Mouse (Mus musculus) intestine, embryonic 15.5 days (tissue): ENCODE results near the gene Gm13285. TPM values are rescaled to one million over a fixed set of nuclear protein-coding genes. Genes with fewer than 3 reads are reported as not detected.
"Not testable (repeated sequence)": the region's sequence is repeated elsewhere in the genome, so short reads cannot be mapped to it uniquely, and the experiment has no call there.

Experiments
- ATAC-seq: fragments of 200-750 bp; cut with Nextera tagmentation; 2 replicates; pipeline ENCODE4 v1.8.0; 2017; ENCODE audit warnings: moderate TSS enrichment, moderate library complexity
- H3K27ac ChIP-seq: fragments of 300-500 bp; sonication (generic); 2 replicates; pipeline ENCODE4 v1.5.1; 2015; ENCODE audit warnings: mild to moderate bottlenecking, inconsistent platforms
- H3K27me3 ChIP-seq: fragments of 300-500 bp; sonication (generic); replicated peaks from 2 replicates; pipeline ENCODE4 v1.6.1; 2015; ENCODE audit warnings: inconsistent platforms
- H3K36me3 ChIP-seq: fragments of 300-500 bp; sonication (generic); 2 replicates; pipeline ENCODE4 v1.6.1; 2015; ENCODE audit warnings: inconsistent platforms
- H3K4me1 ChIP-seq: fragments of 300-500 bp; sonication (generic); replicated peaks from 2 replicates; pipeline ENCODE4 v1.6.1; 2015; ENCODE audit warnings: inconsistent platforms
- H3K4me2 ChIP-seq: fragments of 300-500 bp; sonication (generic); replicated peaks from 2 replicates; pipeline ENCODE4 v1.6.1; 2015; ENCODE audit warnings: mild to moderate bottlenecking, inconsistent platforms
- H3K4me3 ChIP-seq: fragments of 300-500 bp; sonication (generic); replicated peaks from 2 replicates; pipeline ENCODE4 v1.5.1; 2015; ENCODE audit warnings: inconsistent platforms
- H3K9ac ChIP-seq: fragments of 300-500 bp; sonication (generic); 2 replicates; pipeline ENCODE4 v1.6.1; 2015; ENCODE audit warnings: inconsistent platforms
- H3K9me3 ChIP-seq: fragments of 300-500 bp; sonication (generic); 2 replicates; pipeline ENCODE4 v1.6.1; 2016; ENCODE audit warnings: inconsistent platforms
- WGBS: fragments of 180-500 bp; shearing (Covaris S2); methylation state at CpG from one replicate; pipeline ENCODE4 v1.1.7; 2015; 5-methylcytosine and 5-hydroxymethylcytosine counted together
- polyA plus RNA-seq: library from polyadenylated mRNA; unstranded; fragments of >200 nt; fragmentation: Nextera tagmentation; extraction: Ambion mirVana; gene quantifications from 2 replicates; pipeline ENCODE4 v1.2.1, GENCODE M21; 2015

Gene Gm13285
- polyA plus RNA-seq, 1 experiment from 2014 or later = 1.1 TPM

DNA sequence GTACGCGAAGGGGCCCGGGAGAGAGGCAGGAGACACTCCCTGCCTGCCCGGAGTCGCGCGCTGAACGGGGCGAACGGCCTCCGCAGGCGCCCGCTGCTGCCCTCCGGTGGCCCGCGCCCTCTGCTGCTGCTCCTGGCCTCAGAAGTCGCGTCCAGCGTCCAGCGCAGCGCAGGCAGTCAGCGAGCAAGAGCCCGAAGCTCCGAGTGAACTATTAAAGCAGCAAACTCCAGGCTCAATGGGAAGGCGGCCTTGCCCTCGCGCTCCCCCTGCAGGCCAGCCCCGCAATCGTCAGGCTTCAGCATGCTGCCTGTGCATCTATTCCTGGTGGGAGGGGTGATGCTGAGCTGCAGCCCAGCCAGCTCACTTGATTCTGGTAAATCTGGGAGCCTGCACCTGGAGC, 22.8 kb upstream of the Gm13285 start, which contains the start of gene Gm13289:
Gm13289 (plus strand) TSS at position 301 of the 400 bp plus-strand sequence.
- H3K4me2 ChIP-seq, H3K36me3 ChIP-seq, H3K9me3 ChIP-seq, H3K4me3 ChIP-seq, H3K4me1 ChIP-seq, ATAC-seq, H3K9ac ChIP-seq, H3K27ac ChIP-seq, H3K27me3 ChIP-seq: not testable (repeated sequence)
- WGBS = no CpG with 5 or more reads among the region's 29 CpGs

GRCm38 (mm10) chr4:88779550-88779949, 19.9 kb upstream of the Gm13285 start, which contains the start of gene Gm13272:
Gm13272 (plus strand) TSS chr4:88779850.
- H3K27ac ChIP-seq, H3K4me3 ChIP-seq, H3K9ac ChIP-seq, H3K27me3 ChIP-seq, ATAC-seq, H3K36me3 ChIP-seq, H3K4me1 ChIP-seq, H3K9me3 ChIP-seq, H3K4me2 ChIP-seq: not testable (repeated sequence)
- WGBS = no CpG with 5 or more reads among the region's 29 CpGs

DNA sequence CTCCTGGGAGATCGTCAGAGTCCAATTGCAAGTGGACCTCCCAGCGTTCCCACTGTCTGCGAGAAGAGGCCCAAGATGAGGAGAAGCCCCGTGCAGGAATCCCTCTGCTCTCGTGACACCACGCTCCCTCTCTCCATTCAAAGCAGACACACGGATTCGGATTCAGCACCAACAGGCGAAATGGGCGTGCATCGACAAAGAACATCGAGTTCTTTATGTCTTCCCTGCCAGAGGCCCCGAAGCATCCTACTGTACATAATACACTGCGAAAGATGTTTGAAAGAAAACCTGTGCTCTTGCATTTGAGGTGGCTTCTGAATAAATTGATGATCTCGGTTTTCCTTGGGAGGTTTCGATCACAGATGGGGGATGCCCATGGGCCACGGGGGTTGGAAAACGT, 19.1 kb upstream of the Gm13285 start:
- not testable (repeated sequence) for H3K9ac ChIP-seq, ATAC-seq, H3K4me2 ChIP-seq, H3K9me3 ChIP-seq, H3K36me3 ChIP-seq, H3K27me3 ChIP-seq, H3K4me1 ChIP-seq, H3K4me3 ChIP-seq, H3K27ac ChIP-seq
- 54% methylated on average over 16 of the region's 18 CpGs for WGBS

- Histone ChIP-seq H3K4me3 (0 out of 2 replicates have a peak within 1 kb of the TSS, but pooled peaks have one; percentile 16), H3K4me2 (peak within 1 kb of the TSS; percentile 47)
- ATAC-seq, H3K9me3 ChIP-seq, H3K27ac ChIP-seq, H3K36me3 ChIP-seq, H3K27me3 ChIP-seq, H3K4me1 ChIP-seq, H3K9ac ChIP-seq: not testable (repeated sequence)
- 21% methylated on average over 4 of the region's 7 CpGs for WGBS
Measured at GRCm38 (mm10) chr4:88781831-88782230, 17.6 kb upstream of the Gm13285 start, which contains the start of gene Ifnz. Ifnz (plus strand) TSS chr4:88782131.

GRCm38 (mm10) chr4:88782335-88782734, 17.1 kb upstream of the Gm13285 start:
- H3K36me3 ChIP-seq, H3K9ac ChIP-seq, ATAC-seq, H3K9me3 ChIP-seq, H3K27ac ChIP-seq, H3K4me1 ChIP-seq, H3K27me3 ChIP-seq: not testable (repeated sequence)
- WGBS = 0% methylated on average over 12 of the region's 31 CpGs
- Histone ChIP-seq H3K4me3 (0 out of 2 replicates have a peak overlapping the region, but pooled peaks have one; percentile 16), H3K4me2 (peak overlapping the region; percentile 47)

- WGBS = no CpG with 5 or more reads among the region's 27 CpGs
- H3K27me3 ChIP-seq, H3K27ac ChIP-seq, H3K36me3 ChIP-seq, H3K9ac ChIP-seq, H3K4me3 ChIP-seq, H3K4me2 ChIP-seq, H3K4me1 ChIP-seq, H3K9me3 ChIP-seq, ATAC-seq: not testable (repeated sequence)
Measured at GRCm38 (mm10) chr4:88785409-88785808, 14.1 kb upstream of the Gm13285 start, which contains the start of gene Gm13276. Gm13276 (plus strand) TSS chr4:88785709.

GRCm38 (mm10) chr4:88788402-88788801, 11.1 kb upstream of the Gm13285 start, which contains the start of gene Gm13277:
Gm13277 (plus strand) TSS chr4:88788632.
- 0% methylated on average over 3 of the region's 28 CpGs for WGBS
- H3K27ac ChIP-seq, ATAC-seq, H3K4me3 ChIP-seq, H3K9me3 ChIP-seq, H3K36me3 ChIP-seq, H3K9ac ChIP-seq, H3K4me2 ChIP-seq, H3K27me3 ChIP-seq, H3K4me1 ChIP-seq: not testable (repeated sequence)

- H3K4me3 ChIP-seq, H3K27me3 ChIP-seq, H3K9ac ChIP-seq, ATAC-seq, H3K9me3 ChIP-seq, H3K36me3 ChIP-seq, H3K4me2 ChIP-seq, H3K4me1 ChIP-seq, H3K27ac ChIP-seq: not testable (repeated sequence)
- whole genome bisulfite sequencing = no CpG with 5 or more reads among the region's 28 CpGs
Measured at GRCm38 (mm10) chr4:88791250-88791649, 8.2 kb upstream of the Gm13285 start, which contains the start of gene Gm13278. Gm13278 (plus strand) TSS chr4:88791550.

DNA sequence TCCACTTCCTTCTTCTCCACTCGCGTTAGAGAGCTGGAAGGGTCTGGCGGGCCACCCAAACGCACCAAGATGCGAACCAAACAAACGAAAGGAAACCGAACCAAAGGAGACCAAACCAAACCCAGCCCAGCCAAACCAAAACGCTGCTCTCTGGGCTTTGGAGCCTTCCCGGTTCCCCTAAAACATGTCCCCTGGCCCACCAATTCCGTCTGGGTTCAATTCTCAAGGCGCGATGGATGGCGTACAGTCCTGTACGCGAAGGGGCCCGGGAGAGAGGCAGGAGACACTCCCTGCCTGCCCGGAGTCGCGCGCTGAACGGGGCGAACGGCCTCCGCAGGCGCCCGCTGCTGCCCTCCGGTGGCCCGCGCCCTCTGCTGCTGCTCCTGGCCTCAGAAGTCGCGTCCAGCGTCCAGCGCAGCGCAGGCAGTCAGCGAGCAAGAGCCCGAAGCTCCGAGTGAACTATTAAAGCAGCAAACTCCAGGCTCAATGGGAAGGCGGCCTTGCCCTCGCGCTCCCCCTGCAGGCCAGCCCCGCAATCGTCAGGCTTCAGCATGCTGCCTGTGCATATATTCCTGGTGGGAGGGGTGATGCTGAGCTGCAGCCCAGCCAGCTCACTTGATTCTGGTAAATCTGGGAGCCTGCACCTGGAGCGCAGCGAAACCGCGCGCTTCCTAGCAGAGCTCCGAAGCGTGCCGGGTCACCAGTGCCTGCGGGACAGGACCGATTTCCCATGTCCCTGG, 5.4 kb upstream of the Gm13285 start, which contains the start of gene Gm13275:
Gm13275 (plus strand) TSS at position 552 of the 740 bp plus-strand sequence.
- 2% methylated on average over 15 of the region's 52 CpGs for WGBS
- not testable (repeated sequence) for H3K27me3 ChIP-seq, H3K4me2 ChIP-seq, ATAC-seq, H3K36me3 ChIP-seq, H3K27ac ChIP-seq, H3K9ac ChIP-seq, H3K9me3 ChIP-seq, H3K4me3 ChIP-seq, H3K4me1 ChIP-seq

DNA sequence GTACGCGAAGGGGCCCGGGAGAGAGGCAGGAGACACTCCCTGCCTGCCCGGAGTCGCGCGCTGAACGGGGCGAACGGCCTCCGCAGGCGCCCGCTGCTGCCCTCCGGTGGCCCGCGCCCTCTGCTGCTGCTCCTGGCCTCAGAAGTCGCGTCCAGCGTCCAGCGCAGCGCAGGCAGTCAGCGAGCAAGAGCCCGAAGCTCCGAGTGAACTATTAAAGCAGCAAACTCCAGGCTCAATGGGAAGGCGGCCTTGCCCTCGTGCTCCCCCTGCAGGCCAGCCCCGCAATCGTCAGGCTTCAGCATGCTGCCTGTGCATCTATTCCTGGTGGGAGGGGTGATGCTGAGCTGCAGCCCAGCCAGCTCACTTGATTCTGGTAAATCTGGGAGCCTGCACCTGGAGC, 2.4 kb upstream of the Gm13285 start, which contains the start of gene Gm13279:
Gm13279 (plus strand) TSS at position 301 of the 400 bp plus-strand sequence.
- H3K36me3 ChIP-seq, H3K4me1 ChIP-seq, H3K9me3 ChIP-seq, ATAC-seq, H3K4me3 ChIP-seq, H3K27me3 ChIP-seq, H3K4me2 ChIP-seq, H3K9ac ChIP-seq, H3K27ac ChIP-seq: not testable (repeated sequence)
- no CpG with 5 or more reads among the region's 28 CpGs for WGBS

DNA sequence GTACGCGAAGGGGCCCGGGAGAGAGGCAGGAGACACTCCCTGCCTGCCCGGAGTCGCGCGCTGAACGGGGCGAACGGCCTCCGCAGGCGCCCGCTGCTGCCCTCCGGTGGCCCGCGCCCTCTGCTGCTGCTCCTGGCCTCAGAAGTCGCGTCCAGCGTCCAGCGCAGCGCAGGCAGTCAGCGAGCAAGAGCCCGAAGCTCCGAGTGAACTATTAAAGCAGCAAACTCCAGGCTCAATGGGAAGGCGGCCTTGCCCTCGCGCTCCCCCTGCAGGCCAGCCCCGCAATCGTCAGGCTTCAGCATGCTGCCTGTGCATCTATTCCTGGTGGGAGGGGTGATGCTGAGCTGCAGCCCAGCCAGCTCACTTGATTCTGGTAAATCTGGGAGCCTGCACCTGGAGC, 3.5 kb downstream of the Gm13285 start, which contains the start of gene Gm13287:
Gm13287 (plus strand) TSS at position 301 of the 400 bp plus-strand sequence.
- not testable (repeated sequence) for H3K9me3 ChIP-seq, H3K27me3 ChIP-seq, H3K4me1 ChIP-seq, H3K4me3 ChIP-seq, H3K27ac ChIP-seq, H3K36me3 ChIP-seq, ATAC-seq, H3K9ac ChIP-seq
- H3K4me2 ChIP-seq = peak within 1 kb of the TSS; percentile 28; the same call in 1 of the 2 replicates
- WGBS = no CpG with 5 or more reads among the region's 29 CpGs

DNA sequence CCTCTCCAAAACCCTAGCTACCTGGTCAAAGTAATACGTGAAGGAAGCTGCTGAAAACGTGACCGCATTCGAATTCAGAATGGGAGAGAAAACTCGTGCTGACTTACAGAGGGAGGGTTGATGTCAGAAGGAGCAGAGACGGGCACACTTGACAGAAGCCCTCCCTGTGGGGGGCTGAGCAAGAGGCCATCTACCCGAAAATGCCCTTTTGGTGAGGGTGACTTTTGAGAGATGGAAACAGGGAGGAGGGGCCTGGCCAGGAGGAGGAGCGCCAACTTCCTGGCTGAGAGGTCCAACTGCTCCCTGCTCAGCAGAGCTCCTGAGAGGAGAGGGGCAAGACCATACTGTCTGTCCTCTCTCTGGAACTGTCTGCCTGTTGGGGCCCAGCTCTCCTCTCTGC, 5.8 kb downstream of the Gm13285 start, which contains the start of gene Gm13288:
Gm13288 (plus strand) TSS at position 301 of the 400 bp plus-strand sequence.
- H3K36me3 ChIP-seq, H3K9ac ChIP-seq, H3K4me1 ChIP-seq, H3K9me3 ChIP-seq, ATAC-seq, H3K27ac ChIP-seq, H3K27me3 ChIP-seq, H3K4me3 ChIP-seq: not testable (repeated sequence)
- WGBS = no CpG with 5 or more reads among the region's 8 CpGs
- 0 out of 2 replicates have a peak within 1 kb of the TSS, but pooled peaks have one; percentile 41 for H3K4me2 ChIP-seq
